Mouse (Mus musculus) heart, adult 2 months (tissue): ENCODE results near the gene Cdc42ep2. TPM values are rescaled to one million over a fixed set of nuclear protein-coding genes. Genes with fewer than 3 reads are reported as not detected.
A peak's percentile ranks its signal among the peaks of the same experiment; 100 is the strongest.

Experiments
- DNase-seq, 2 experiments: peaks; one replicate each; pipeline ENCODE4 v3.0.0; 2021
- H3K27ac ChIP-seq: fragments of 200-600 bp; 2 replicates; pipeline ENCODE4 v1.8.1; 2022
- H3K27me3 ChIP-seq: fragments of 200-500 bp; 2 replicates; pipeline ENCODE4 v1.6.1; 2012; ENCODE audit warnings: mild to moderate bottlenecking, low read length, inconsistent platforms, mixed read lengths; ENCODE audit not compliant: control insufficient read depth, insufficient read depth
- H3K36me3 ChIP-seq: fragments of 200-500 bp; 2 replicates; pipeline ENCODE4 v1.6.1; 2012; ENCODE audit warnings: low read length, inconsistent platforms; ENCODE audit not compliant: control insufficient read depth, insufficient read depth
- H3K4me1 ChIP-seq: fragments of 200-500 bp; 2 replicates; pipeline ENCODE4 v1.6.1; 2011; ENCODE audit warnings: low read length; ENCODE audit not compliant: control insufficient read depth, insufficient read depth
- H3K4me3 ChIP-seq: fragments of 200-600 bp; 2 replicates; pipeline ENCODE4 v1.8.1; 2022
- H3K79me2 ChIP-seq: fragments of 200-500 bp; replicated peaks from 2 replicates; pipeline ENCODE4 v1.6.1; 2012; ENCODE audit warnings: mild to moderate bottlenecking, inconsistent platforms, low read length, moderate library complexity, mixed read lengths; ENCODE audit not compliant: control insufficient read depth, insufficient read depth
- H3K9ac ChIP-seq: fragments of 200-500 bp; 2 replicates; pipeline ENCODE4 v1.6.1; 2012; ENCODE audit warnings: low read depth, mild to moderate bottlenecking, control low read depth, inconsistent platforms, low read length, mixed read lengths
- CTCF ChIP-seq: fragments of 200-600 bp; IDR thresholded peaks from 2 replicates; pipeline ENCODE4 v1.8.1; 2022; ENCODE audit warnings: antibody characterized with exemption, mild to moderate bottlenecking, moderate library complexity
- EP300 ChIP-seq: fragments of 200-500 bp; IDR thresholded peaks from 2 replicates; pipeline ENCODE4 v1.6.1; 2011; ENCODE audit warnings: low read depth, low read length, control low read depth; ENCODE audit not compliant: insufficient read depth
- POLR2A ChIP-seq: fragments of 200-500 bp; IDR thresholded peaks from 2 replicates; pipeline ENCODE4 v1.6.1; 2011; ENCODE audit warnings: mild to moderate bottlenecking, low read depth, low read length, control low read depth; ENCODE audit not compliant: insufficient read depth
- WGBS: fragments of 180-500 bp; shearing (Covaris S2); methylation state at CpG from one replicate; pipeline ENCODE4 v1.1.7; 2018; 5-methylcytosine and 5-hydroxymethylcytosine counted together
- intact Hi-C: fragments of 180-260 bp; cut with DNase I; formaldehyde crosslinking; loops from one replicate; pipeline ENCODE4 v1.15.1; 2025
- polyA plus RNA-seq: library from polyadenylated mRNA; depleted of rRNA; stranded (reverse); fragments of >200 nt; gene quantifications from 2 replicates; pipeline ENCODE4 v1.2.3, GENCODE M21; 2012
- total RNA-seq, 2 experiments: library from RNA; stranded (reverse); gene quantifications; 2 replicates each; pipeline ENCODE4 v1.2.3; 2021

Cdc42ep2 gene
- total and polyA plus RNA-seq, 3 experiments: 8.0 to 11.7 (median 8.4) TPM

DNA sequence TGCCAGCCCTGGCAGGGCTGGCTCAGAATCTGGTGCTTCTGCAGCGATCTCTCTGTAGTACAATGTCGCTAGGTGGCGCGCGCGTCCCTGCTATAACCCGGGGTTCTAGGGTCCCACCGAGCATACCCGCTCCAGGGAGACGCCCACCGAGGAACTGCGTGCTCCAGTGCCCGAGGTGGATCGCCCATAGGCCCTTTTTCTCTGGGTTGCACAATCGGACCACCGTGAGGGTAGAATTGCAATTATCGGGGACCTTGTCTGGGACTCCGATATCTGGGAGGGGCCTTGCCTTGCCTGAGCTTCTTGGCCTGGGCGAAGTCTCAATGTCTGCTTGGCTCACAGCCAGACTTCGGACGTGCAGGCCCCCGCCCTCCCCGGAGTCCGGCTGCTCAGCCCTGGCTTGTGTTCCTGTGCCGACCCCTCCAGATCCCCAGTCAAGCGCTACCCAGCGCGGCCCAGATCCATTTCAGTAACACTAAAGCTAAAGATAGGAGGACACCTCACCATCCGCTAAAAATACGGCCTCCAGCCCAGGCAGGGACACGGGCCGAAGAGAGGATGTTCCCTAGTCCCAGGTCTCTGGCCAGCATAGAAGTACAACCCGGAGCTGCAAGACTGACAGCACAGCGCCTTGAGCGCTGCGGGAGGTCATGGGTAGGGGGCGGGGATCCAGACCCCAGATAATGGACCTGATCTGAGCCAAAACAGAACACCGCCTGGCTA lies 465 bp downstream of the Cdc42ep2 start:
- Histone ChIP-seq H3K27me3 (no peaks in the 10 kb centered on the region), H3K27ac (peak overlapping the region; percentile 98), H3K4me1 (peaks cover 14% of the 10 kb centered on the region), H3K4me3 (peak overlapping the region; percentile 80), H3K9ac (peak overlapping the region; percentile 90), H3K79me2 (0 out of 2 replicates have a peak, but pooled peaks cover 3% of the 10 kb centered on the region), H3K36me3 (no peaks in the 10 kb centered on the region; the same call in 1 of the 2 replicates)
- DNase-seq: peak; percentile 92 to 95
- TF ChIP-seq EP300 (peak; percentile 66; the same call in 1 of the 2 replicates), CTCF (peak; percentile 86), POLR2A (peak; percentile 32; the same call in 1 of the 2 replicates)
- intact Hi-C loops: loop anchor here (1.0 to 2.0 kb wide), 3 partner anchors 17 to 91 kb away; partner anchors contain the start of gene Capn1
- WGBS: under 1% methylated on average over 38 of the region's 38 CpGs

DNA sequence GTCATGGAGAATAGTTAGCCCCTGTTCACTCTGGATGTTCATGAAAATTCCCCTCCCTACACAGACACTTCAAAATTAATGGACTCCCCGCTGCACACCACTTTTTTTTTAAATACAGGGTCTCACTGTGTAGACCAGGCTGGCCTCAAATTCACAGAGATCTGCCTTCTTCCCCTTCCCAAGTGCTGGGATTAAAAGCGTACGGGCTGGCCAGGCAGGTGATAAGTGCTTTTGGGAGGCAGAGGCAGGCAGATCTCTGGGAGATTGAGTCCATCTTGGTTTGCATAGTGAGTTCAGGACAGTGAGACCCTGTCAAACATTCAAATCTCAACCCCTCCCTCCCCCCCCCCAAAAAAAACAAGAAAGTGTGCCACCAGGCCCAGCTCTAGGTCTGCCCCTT lies 1.7 kb downstream of the Cdc42ep2 start:
- no peaks in the 10 kb centered on the region; the same call in 1 of the 2 replicates for H3K36me3 ChIP-seq
- H3K79me2 ChIP-seq: 0 out of 2 replicates have a peak, but pooled peaks cover 5% of the 10 kb centered on the region
- no peaks in the 10 kb centered on the region for H3K27me3 ChIP-seq
- WGBS: 74% methylated on average over 3 of the region's 3 CpGs
- H3K9ac ChIP-seq: peak overlapping the region; percentile 10
- H3K27ac ChIP-seq: peak overlapping the region; percentile 98
- no peak for DNase-seq
- TF ChIP-seq POLR2A: no peak
- H3K4me1 ChIP-seq: peaks cover 12% of the 10 kb centered on the region
- intact Hi-C loops: loop anchor here (2.0 kb wide), 1 partner anchor 92 kb away; the partner anchor contains the start of gene Capn1
- peak overlapping the region; percentile 80 for H3K4me3 ChIP-seq

DNA sequence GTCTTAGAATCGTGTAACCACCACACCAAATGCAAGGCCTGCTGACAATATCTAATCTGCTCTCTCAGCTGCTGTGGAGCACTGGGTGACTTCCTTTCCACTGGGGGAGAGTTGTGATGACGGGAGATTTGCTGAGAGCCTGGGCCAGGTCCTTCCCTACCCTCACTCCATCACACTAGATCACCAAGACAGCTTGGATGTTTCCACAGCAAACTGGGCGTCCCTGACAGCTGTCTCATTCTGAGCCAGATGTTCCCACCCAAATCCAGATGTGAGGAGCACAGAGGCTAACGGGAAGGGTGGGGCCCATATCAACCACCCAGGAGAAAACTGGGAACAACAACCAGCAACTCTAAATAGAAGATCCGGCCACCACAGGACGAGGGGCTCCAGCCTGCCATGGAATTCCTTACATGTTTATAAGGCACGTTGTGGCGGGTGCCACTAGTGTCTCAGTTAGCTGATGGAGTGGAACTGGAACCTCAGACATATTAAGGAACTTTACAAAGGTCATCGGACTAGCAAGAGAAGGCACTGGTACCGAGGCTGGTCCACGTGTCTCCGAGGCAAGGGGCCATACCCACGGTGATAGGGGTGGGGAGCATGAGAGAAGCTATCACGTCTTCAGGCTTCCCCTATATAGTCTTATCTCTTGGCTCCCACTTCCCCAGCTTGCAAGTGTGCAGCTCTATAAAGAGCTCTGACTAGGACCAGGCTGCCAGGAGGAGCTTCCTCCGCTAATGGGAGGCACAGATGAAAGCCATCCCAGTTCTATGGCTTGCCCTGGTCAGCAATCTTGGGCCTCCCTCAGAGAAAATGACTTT lies 2.3 kb downstream of the Cdc42ep2 start:
- no peaks in the 10 kb centered on the region; the same call in 1 of the 2 replicates for H3K36me3 ChIP-seq
- H3K27me3 ChIP-seq: no peaks in the 10 kb centered on the region
- peak overlapping the region; percentile 30 for H3K9ac ChIP-seq
- peak overlapping the region; percentile 40 for H3K4me3 ChIP-seq
- TF ChIP-seq POLR2A: peak; percentile 54; the same call in 1 of the 2 replicates
- TF ChIP-seq EP300: peak; percentile 96
- TF ChIP-seq CTCF: no peak
- H3K79me2 ChIP-seq: peaks cover 5% of the 10 kb centered on the region; the same call in 1 of the 2 replicates
- 26% methylated on average over 15 of the region's 15 CpGs for WGBS
- intact Hi-C loops: loop anchor here (2.0 kb wide), 1 partner anchor 92 kb away; the partner anchor contains the start of gene Capn1
- H3K4me1 ChIP-seq: peaks cover 12% of the 10 kb centered on the region
- DNase-seq: peak; percentile 63 to 77
- H3K27ac ChIP-seq: peak overlapping the region; percentile 98

DNA sequence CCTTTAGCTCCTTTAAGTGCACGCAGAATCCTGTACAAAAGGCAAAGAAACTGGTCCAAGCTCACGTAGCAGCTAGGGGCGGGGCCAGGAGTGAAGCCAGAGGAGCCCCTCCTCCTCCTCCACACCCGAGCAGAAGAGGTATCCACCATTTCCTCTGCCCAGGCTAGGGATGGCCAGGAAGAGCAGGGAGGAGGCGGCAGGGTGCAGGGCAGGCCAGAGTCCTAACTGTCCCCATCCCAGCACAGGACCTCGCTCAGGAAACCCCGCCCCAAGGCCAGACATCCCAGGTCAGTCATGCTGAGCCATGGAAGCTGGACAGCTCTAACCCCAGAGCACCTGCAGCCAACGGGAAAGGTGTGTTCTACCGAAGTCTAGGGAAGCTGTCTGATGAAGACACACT lies 2.9 kb downstream of the Cdc42ep2 start:
- intact Hi-C loops: loop anchor here (2.0 kb wide), 1 partner anchor 93 kb away; the partner anchor contains the start of gene Capn1
- TF ChIP-seq POLR2A (no peak; the same call in 1 of the 2 replicates), EP300 (peak; percentile 73; the same call in 1 of the 2 replicates), CTCF (no peak)
- peaks cover 2% of the 10 kb centered on the region for H3K36me3 ChIP-seq
- peak overlapping the region; percentile 98 for H3K27ac ChIP-seq
- peak overlapping the region; percentile 40 for H3K4me3 ChIP-seq
- peak; percentile 63 to 64 for DNase-seq
- peak overlapping the region; percentile 30 for H3K9ac ChIP-seq
- WGBS: 24% methylated on average over 9 of the region's 9 CpGs
- peaks cover 7% of the 10 kb centered on the region; the same call in 1 of the 2 replicates for H3K79me2 ChIP-seq
- H3K27me3 ChIP-seq: no peaks in the 10 kb centered on the region
- peaks cover 12% of the 10 kb centered on the region for H3K4me1 ChIP-seq

DNA sequence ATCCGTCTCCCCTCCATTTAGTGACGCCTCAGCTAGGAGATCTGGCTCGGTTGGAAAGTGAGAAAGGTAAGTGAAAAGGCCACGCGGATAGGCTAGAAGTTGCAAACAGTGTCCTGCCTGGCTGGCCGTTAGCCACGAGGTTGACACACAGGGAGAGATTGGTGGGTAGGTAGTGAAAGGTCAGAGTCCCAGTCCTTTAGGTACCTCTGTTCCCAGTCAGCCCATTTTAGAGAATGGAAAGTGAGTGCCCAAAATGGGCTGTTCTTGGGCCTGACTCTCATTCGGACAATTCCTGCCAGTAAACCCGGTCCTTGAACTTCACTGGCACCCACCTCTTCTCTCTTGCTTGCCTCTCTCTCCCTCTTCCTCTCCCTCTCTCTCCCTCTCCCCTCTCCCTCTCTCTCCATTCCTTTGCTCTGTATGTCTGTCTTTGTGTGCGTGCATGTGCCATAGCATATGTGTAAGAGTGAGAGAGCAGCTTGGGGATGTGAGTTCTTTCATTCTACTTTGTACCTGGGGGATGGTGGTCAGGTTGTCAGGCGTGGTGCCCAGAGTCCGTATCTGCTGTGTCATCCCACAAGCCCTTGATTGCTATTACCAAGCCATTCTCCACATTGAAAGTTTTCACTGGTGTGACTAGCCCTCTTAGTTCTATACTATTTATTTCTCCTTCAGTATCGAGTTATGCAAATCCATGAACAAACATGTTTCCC lies 11.5 kb downstream of the Cdc42ep2 start, which contains the start of gene Dpf2:
Dpf2 (minus strand) TSS at position 4 of the 713 bp plus-strand sequence.
- Histone ChIP-seq H3K4me3 (peak within 1 kb of the TSS; percentile 84), H3K27ac (peak within 1 kb of the TSS; percentile 93), H3K4me1 (peaks cover 13% of the 10 kb centered on the region), H3K27me3 (no peaks in the 10 kb centered on the region), H3K9ac (peak within 1 kb of the TSS; percentile 99), H3K36me3 (peaks cover 17% of the 10 kb centered on the region), H3K79me2 (peaks cover 11% of the 10 kb centered on the region)
- intact Hi-C loops: loop anchor here (5.0 kb wide), 1 partner anchor 204 kb away; the partner anchor contains the start of gene Sac3d1
- TF ChIP-seq POLR2A: no peak
- TF ChIP-seq CTCF: no peak
- TF ChIP-seq EP300: no peak
- WGBS: 17% methylated on average over 13 of the region's 13 CpGs
- DNase-seq: no peak
